Mouse (Mus musculus) Patski (cell line): Measurements from ENCODE around the gene Mmp11. TPM values are rescaled to one million over a fixed set of nuclear protein-coding genes. Genes with fewer than 3 reads are reported as not detected.

ENCODE experiments used
- ATAC-seq: fragments of 100-300 bp; one replicate; pipeline ENCODE4 v1.8.0; 2021
- CTCF ChIA-PET: fragments of 350-600 bp; sonication (Branson Sonifier 250); formaldehyde crosslinking; loops from one replicate; lab custom pipeline; 2022; ENCODE audit warnings: inconsistent platforms; lab: Charles Lee
- POLR2A ChIA-PET: fragments of 350-600 bp; sonication (Branson Sonifier 250); formaldehyde crosslinking; loops from one replicate; lab custom pipeline; 2022; ENCODE audit warnings: antibody characterized with exemption, inconsistent platforms; lab: Charles Lee
- DNase-seq: peaks from one replicate; pipeline ENCODE4 v3.0.0-alpha.2; 2011; ENCODE audit warnings: low read depth, low spot score
- H3K27me3 ChIP-seq: fragments of 371-371 bp; one replicate; pipeline ENCODE4 v1.5.1; 2021
- CTCF ChIP-seq: fragments of 100-300 bp; IDR thresholded peaks from one replicate; pipeline ENCODE4 v1.5.1; 2021
- in situ Hi-C: fragments of 300-500 bp; cut with MboI; formaldehyde crosslinking; loops from 3 replicates; pipeline ENCODE4 v1.11.1; 2018; ENCODE audit warnings: low pct_unique_long_range_greater_than_20kb, mixed read lengths
- polyA plus RNA-seq: library from polyadenylated mRNA; unstranded; gene quantifications from one replicate; pipeline ENCODE4 v1.2.3, GENCODE M21; 2021

Gene Mmp11
- polyA plus RNA-seq, 1 experiment from 2014 or later = 67.8 TPM

DNA sequence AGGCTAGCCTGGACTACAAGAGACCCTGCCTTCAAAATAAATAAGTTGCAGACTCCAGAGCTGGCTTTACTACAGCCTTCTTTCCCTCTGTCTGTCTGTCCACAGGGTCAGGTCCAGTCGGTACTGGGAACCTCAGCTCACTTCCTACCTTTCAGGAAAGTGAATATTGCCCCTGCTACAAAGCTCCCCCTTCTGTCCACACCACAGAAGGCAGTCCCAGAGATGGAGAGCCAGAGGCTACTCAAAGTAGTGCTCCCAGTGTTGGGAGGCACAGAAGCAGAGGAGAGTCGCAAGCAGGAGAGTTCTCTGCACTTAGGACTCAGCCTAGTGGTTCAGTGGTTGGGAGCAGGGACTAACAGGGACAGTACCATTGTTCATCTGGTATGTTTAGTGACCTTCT, 12.0 kb downstream of the Mmp11 start:
- no peaks in the 10 kb centered on the region for H3K27me3 ChIP-seq
- DNase-seq = no peak
- no peak for TF ChIP-seq CTCF
- in situ Hi-C loops = no loop called here
- CTCF ChIA-PET = interaction anchor here (1.2 kb wide), 1 partner anchor 9 kb away, joined by 5 read pairs; the partner anchor contains the start of gene Chchd10
- POLR2A ChIA-PET = no interaction called here
- no peak for ATAC-seq

DNA sequence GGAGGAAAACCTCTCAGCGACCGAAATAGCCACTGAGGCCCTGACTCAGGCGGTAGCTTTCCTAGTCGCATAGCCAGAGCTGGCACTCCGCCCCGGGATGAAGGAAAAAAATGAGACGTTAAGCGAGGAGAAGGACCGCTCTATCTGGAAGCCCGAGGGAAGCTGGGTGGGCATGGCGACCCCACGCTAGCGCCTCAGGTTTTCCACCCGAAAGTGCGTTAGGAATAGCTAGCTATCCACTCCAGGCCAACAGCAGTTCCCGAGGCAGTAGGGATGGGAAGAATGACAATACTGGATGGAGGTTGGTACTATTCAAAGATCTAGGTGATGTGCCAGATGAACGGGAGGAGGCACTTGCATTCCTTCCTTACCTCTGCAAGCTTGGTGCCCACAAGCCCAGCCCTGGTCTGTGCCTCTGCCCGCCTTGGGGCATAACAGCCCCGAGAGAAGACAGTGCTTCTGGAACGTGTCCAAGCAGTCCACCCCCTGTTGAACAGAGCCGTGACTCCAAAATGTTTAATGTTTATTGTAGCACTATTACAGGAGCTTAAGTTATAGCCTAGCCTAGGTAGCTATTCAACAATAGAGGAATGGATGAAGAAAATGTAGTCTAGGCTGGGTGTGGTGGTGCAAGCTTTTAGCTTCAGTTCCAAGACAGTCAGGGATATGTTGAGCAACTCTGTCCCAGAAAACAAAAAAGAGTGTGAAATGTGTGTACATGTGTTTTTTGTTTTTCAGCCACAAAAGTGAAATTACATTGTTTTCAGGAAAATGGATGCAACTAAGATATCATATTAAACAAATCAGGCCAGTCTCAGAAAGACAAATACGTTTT, 14.4 kb downstream of the Mmp11 start:
- in situ Hi-C loops = no loop called here
- no peak for DNase-seq
- POLR2A ChIA-PET = interaction anchor here (0.7 to 2.7 kb wide), 7 partner anchors 9 to 176 kb away, joined by 3 to 29 read pairs (median 4); partner anchors contain the start of genes Chchd10 and Mmp11
- CTCF ChIA-PET = interaction anchor here (0.9 to 2.3 kb wide), 4 partner anchors 8 to 30 kb away, joined by 3 to 7 read pairs (median 4); no protein-coding TSS in a partner anchor
- no peaks in the 10 kb centered on the region for H3K27me3 ChIP-seq
- ATAC-seq = peak; percentile 49
- no peak for TF ChIP-seq CTCF

DNA sequence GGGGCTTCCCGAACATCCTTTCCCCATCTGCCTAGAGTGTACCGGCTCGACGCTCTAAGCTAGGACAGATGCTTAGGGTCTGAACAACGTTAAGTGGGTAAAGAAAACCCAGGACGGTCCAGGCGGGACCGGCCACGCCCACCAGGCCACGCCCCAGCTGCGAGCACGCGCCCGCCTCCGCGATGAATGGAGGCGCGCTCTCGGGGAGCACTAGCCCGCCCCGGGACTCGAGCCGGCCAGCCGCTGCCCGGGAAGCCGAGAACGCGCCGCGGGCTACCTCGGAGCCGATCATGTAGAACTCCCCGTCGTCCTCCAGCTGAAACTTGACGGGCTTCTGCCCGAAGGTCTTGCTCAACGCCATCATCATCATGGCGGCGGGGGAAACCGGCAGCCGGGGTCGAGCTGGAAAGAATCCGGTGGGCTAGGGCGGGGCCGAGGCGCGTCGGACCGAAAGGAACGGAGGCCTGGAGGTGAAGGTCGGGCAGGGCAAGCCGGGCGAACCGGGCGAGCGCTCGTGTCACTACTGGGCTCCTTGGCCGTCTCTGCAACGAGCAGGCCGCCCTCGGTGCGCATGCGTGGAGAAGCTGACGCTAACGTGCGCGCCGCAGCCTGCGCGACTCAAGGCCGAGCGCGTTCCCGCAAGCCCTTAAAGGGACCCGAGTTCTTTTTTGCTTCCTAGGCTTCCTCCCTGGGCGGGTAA, 15.1 kb downstream of the Mmp11 start, which contains the start of gene Smarcb1:
Smarcb1 (minus strand) TSS at position 592 of the 700 bp plus-strand sequence.
- no peaks in the 10 kb centered on the region for H3K27me3 ChIP-seq
- ChIA-PET CTCF (interaction anchor here (0.9 to 2.3 kb wide), 2 partner anchors 9 to 30 kb away, joined by 3 to 7 read pairs; no protein-coding TSS in a partner anchor), POLR2A (interaction anchor here (0.7 to 2.7 kb wide), 8 partner anchors 8 to 175 kb away, joined by 3 to 29 read pairs (median 4); partner anchors contain the start of genes Chchd10 and Mmp11)
- ATAC-seq (peak; percentile 61), DNase-seq (peak; percentile 62)
- TF ChIP-seq CTCF = no peak
- in situ Hi-C loops = no loop called here

DNA sequence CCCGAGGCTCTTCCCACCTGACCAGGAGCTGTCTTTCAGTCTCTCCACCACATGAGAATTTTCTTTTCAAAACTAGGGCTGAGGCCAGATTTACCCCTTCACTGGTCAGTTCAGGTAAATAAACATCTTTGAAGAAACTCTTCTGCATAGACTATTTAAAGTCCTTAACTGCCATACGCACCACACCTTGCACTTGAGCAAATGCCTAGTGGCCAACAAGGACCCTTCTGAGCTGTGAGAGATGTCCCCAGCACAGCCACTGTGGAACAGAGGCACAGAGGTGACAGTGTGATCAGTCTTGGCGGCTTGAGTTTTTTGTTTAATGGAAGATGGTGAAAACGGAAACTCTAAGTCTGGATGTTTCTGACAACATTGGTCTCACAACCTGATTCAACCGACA, 17.3 kb downstream of the Mmp11 start:
- no peak for TF ChIP-seq CTCF
- DNase-seq (no peak), ATAC-seq (no peak)
- H3K27me3 ChIP-seq = no peaks in the 10 kb centered on the region
- in situ Hi-C loops = no loop called here
- ChIA-PET CTCF (interaction anchor here (0.8 to 2.7 kb wide), 2 partner anchors 14 to 19 kb away, joined by 3 to 8 read pairs; no protein-coding TSS in a partner anchor), POLR2A (interaction anchor here (1.1 kb wide), 1 partner anchor 13 kb away, joined by 4 read pairs; the partner anchor contains the start of gene Chchd10)

DNA sequence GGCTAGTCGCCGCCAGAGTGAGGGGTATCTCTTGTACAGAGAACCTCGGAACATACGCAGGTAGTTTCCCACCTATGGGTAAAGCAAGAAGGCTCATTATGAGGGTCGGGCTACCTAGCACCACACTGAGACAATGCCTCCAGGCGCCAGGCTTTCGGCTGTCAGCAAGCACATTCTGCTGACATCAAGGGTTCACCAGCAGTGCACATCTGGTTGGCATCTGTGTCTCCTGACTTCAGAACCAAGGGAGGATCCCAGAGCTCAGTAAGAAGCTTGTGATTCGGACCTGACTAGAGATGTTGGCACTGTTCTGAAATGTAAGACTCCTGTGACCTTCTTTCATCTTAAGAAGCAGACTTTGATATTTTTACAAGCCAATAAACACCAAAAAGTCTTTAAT, 19.5 kb downstream of the Mmp11 start:
- in situ Hi-C loops = no loop called here
- H3K27me3 ChIP-seq = no peaks in the 10 kb centered on the region
- no peak for TF ChIP-seq CTCF
- POLR2A ChIA-PET = no interaction called here
- no peak for DNase-seq
- CTCF ChIA-PET = interaction anchor here (2.7 kb wide), 1 partner anchor 12 kb away, joined by 8 read pairs; no protein-coding TSS in a partner anchor
- ATAC-seq = no peak

DNA sequence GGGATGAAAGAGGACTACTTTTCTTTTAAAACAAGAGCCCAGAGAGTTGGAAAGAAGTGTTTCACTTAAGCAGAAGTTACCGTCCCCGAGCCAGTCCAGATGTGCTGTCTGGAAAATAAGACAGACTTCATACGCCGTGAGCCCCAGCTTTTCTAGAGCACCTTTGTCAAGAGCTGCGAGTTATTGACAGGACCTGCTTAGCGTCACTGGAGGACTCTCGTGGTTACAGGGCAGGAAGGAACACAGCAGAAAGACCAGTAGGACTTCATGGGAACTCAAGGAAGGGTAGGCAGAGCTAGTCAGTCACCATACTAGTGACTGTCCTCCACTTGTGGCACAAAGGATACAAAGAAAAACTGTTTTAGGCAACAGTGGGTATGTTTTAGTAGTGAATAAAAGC, 20.7 kb downstream of the Mmp11 start:
- DNase-seq (no peak), ATAC-seq (no peak)
- POLR2A ChIA-PET = no interaction called here
- in situ Hi-C loops = no loop called here
- H3K27me3 ChIP-seq = no peaks in the 10 kb centered on the region
- CTCF ChIA-PET = interaction anchor here (1.5 to 1.6 kb wide), 2 partner anchors 11 kb away, joined by 4 read pairs; no protein-coding TSS in a partner anchor
- TF ChIP-seq CTCF = no peak

DNA sequence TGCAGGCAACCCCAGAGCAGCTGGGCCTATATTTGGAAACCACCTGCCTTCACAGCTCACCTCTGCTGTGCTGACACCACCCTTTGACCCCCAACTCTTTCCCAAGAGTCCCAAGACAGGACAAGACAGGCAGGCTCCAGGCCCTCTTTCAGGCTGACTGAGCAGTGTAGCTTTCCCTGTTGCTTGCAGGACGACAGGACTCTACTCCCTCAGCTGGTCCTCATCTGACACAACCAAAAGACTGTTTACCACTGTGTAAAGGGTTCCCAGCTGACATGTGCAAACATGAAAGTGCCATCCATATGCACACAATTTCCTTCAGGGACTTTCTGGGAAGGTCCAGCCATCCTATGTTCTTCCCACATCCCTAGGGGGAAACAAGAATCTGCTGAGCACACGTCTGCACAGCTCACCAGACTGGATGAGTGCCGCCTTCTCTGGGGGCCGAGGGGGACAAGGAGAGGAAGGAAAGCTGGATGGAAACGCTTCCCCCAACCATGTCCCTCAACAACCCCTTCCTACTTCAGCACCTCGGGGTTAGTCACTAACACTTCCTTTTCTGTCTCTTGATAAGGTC, 23.2 kb downstream of the Mmp11 start:
- CTCF ChIA-PET = no interaction called here
- no peak for TF ChIP-seq CTCF
- H3K27me3 ChIP-seq = no peaks in the 10 kb centered on the region
- no peak for DNase-seq
- POLR2A ChIA-PET = interaction anchor here (1.3 kb wide), 1 partner anchor 9 kb away, joined by 4 read pairs; the partner anchor contains the start of gene Smarcb1
- no peak for ATAC-seq
- in situ Hi-C loops = no loop called here

DNA sequence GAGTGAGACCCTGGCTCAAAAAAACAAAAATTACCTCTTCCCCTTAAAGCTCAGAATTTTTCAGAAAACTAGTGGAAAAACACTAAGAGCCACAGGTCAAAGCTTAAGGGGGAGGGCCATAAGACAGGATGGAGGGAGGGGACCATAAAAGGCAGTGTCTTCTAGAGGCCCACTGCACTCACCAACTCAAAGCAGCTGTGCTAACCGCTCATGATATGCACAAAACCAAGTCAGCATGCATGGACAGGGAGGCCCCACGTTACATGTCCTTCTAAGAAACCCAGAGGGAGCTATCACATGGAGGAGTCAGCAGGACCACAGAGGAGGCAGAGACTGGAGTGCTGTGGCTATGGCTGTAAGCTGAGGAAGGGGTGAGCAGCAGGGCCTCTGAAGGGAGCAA, 25.6 kb downstream of the Mmp11 start:
- no peak for TF ChIP-seq CTCF
- DNase-seq = no peak
- H3K27me3 ChIP-seq = no peaks in the 10 kb centered on the region
- in situ Hi-C loops = no loop called here
- no peak for ATAC-seq
- CTCF ChIA-PET = interaction anchor here (1.4 to 1.8 kb wide), 2 partner anchors 9 to 21 kb away, joined by 3 to 4 read pairs; no protein-coding TSS in a partner anchor
- POLR2A ChIA-PET = interaction anchor here (1.0 kb wide), 1 partner anchor 11 kb away, joined by 3 read pairs; the partner anchor contains the start of gene Smarcb1

DNA sequence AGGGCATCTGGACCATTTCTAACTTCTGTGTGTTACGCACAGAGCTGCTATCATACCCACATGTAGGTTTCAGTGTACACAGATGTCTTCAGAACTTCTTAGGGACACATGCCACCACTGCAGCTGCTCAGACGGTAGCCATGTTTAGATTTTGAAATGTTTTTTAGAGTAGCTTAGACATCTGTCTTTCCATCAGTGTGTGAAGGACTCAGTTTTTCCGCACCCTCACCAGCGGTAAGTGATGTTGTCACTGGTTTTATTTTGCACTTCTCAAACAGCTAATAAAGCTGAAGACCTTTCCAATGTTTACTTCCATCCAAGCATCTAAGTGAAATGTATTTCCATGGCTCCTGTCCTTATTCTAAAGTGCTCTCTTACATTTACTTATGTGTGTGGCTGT, 29.4 kb downstream of the Mmp11 start:
- TF ChIP-seq CTCF = no peak
- H3K27me3 ChIP-seq = no peaks in the 10 kb centered on the region
- in situ Hi-C loops = no loop called here
- DNase-seq (no peak), ATAC-seq (no peak)
- POLR2A ChIA-PET = interaction anchor here (1.0 kb wide), 1 partner anchor 14 kb away, joined by 4 read pairs; the partner anchor contains the start of gene Smarcb1
- CTCF ChIA-PET = no interaction called here
